ENCODE assay signal across 8 mouse cellular contexts in the genomic region with DNA sequence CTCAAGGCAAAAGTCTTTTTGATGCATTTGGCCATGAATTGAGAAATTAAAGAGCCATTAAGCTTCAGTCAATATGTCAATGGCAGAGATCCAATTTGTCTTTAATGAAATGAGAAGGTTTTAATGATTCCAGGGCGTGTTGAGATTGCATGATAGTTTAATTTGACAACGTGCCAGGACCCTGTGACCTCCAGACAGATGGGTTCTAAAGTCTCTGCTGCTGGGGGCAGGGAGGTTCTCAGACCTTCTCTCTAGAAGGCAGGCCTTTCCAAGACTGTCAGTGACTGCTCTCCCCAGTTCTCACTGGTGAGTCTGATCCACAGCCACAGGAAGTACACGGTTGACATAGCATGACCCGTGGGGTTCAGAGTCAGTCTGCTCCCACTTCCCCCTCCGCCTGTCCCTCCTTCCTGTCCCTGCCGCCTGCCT.
DNase-seq lines count a peak whose midpoint lies in the region; ATAC-seq lines count a peak whose summit lies in the region.

No protein-coding gene starts in this region.

- intact Hi-C loops in heart, postnatal 10 days (cut with DNase I): loop anchor here (2.0 kb wide), 1 partner anchor 25 kb away; no protein-coding TSS in a partner anchor

- peak; percentile 41 for DNase-seq in heart, adult 8-10 months (ENCODE audit: low spot score)
- DNase-seq in heart, postnatal 10 days: no peak
- DNase-seq in spleen, postnatal 36 days (ENCODE audit: low spot score in 2 of 2): peak; percentile 41 to 44
- DNase-seq in spleen, postnatal 14 days (ENCODE audit: low spot score in 2 of 2): no peak
- peak; percentile 65 to 81 for DNase-seq in kidney, postnatal 25 days
- DNase-seq in thymus, postnatal 0 days (ENCODE audit: low spot score): no peak
- DNase-seq in ovary, adult 18-20 months (ENCODE audit: low spot score): no peak

- no peak for ATAC-seq in CD4-positive, CD25-positive, alpha-beta regulatory T cell, adult 4 months

Comparison
In these comparisons a context has a peak if more than half of its experiments do, and no peak if none do; other contexts are left out.
1. DNase-seq: peak in heart, adult 8-10 months (single experiment), spleen, postnatal 36 days (2 of 2) and kidney, postnatal 25 days (2 of 2); none in heart, postnatal 10 days (0 of 2), spleen, postnatal 14 days (0 of 2), thymus, postnatal 0 days (single experiment) and ovary, adult 18-20 months (single experiment).